Mouse (Mus musculus) liver, postnatal 0 days (tissue): ENCODE measurements around the gene Crnkl1. TPM values are rescaled to one million over a fixed set of nuclear protein-coding genes. Genes with fewer than 3 reads are reported as not detected.

Experiments
- ATAC-seq: fragments of 200-750 bp; cut with Nextera tagmentation; 2 replicates; pipeline ENCODE4 v1.8.0; 2017; ENCODE audit warnings: mild to moderate bottlenecking, moderate library complexity
- DNase-seq: peaks from one replicate; pipeline ENCODE4 v3.0.0-alpha.2; 2016
- H3K27ac ChIP-seq: fragments of 300-500 bp; sonication (generic); 2 replicates; pipeline ENCODE4 v1.5.1; 2014; ENCODE audit warnings: antibody characterized with exemption, moderate library complexity, mild to moderate bottlenecking, low read depth
- H3K27me3 ChIP-seq: fragments of 300-500 bp; sonication (generic); 2 replicates; pipeline ENCODE4 v1.6.1; 2014; ENCODE audit warnings: low read length, control low read depth, mixed read lengths; ENCODE audit not compliant: insufficient read depth
- H3K36me3 ChIP-seq: fragments of 300-500 bp; sonication (generic); replicated peaks from 2 replicates; pipeline ENCODE4 v1.6.1; 2014; ENCODE audit warnings: mild to moderate bottlenecking, control low read depth, low read length, moderate library complexity, mixed read lengths; ENCODE audit not compliant: insufficient read depth
- H3K4me1 ChIP-seq: fragments of 300-500 bp; sonication (generic); 2 replicates; pipeline ENCODE4 v1.6.1; 2014; ENCODE audit warnings: antibody characterized with exemption, mild to moderate bottlenecking, control low read depth; ENCODE audit not compliant: insufficient read depth
- H3K4me2 ChIP-seq: fragments of 300-500 bp; sonication (generic); 2 replicates; pipeline ENCODE4 v1.6.1; 2014; ENCODE audit warnings: low read depth, mild to moderate bottlenecking, low read length, moderate library complexity, mixed read lengths
- H3K4me3 ChIP-seq: fragments of 300-500 bp; sonication (generic); 2 replicates; pipeline ENCODE4 v1.5.1; 2014; ENCODE audit warnings: low read depth, low read length
- H3K9ac ChIP-seq: fragments of 300-500 bp; sonication (generic); replicated peaks from 2 replicates; pipeline ENCODE4 v1.6.1; 2014; ENCODE audit warnings: mild to moderate bottlenecking, moderate library complexity
- H3K9me3 ChIP-seq: fragments of 300-500 bp; sonication (generic); 2 replicates; pipeline ENCODE4 v1.6.1; 2016; ENCODE audit warnings: mild to moderate bottlenecking, control low read depth, low read length, mixed read lengths
- CTCF ChIP-seq: sonication (generic); IDR thresholded peaks from 2 replicates; pipeline ENCODE4 v1.5.1; 2016; ENCODE audit warnings: antibody characterized with exemption, low read depth
- EP300 ChIP-seq: IDR thresholded peaks from 2 replicates; pipeline ENCODE4 v1.6.1; 2016; ENCODE audit warnings: antibody characterized with exemption, low read depth, mild to moderate bottlenecking
- WGBS: fragments of 180-500 bp; shearing (Covaris S2); extraction: QIAGEN DNeasy Blood & Tissue Kit; methylation state at CpG from one replicate; pipeline ENCODE4 v1.1.7; 2014; ENCODE audit not compliant: insufficient replicate concordance; 5-methylcytosine and 5-hydroxymethylcytosine counted together
- microRNA-seq: library from miRNA; unstranded; fragments of <30 nt; microRNA quantifications from one replicate; pipeline ENCODE4, GENCODE M21; 2016
- polyA plus RNA-seq: library from polyadenylated mRNA; unstranded; fragments of >200 nt; fragmentation: Nextera tagmentation; extraction: Ambion mirVana; gene quantifications from 2 replicates; pipeline ENCODE4 v1.2.1, GENCODE M21; 2015

Gene Crnkl1
- polyA plus RNA-seq, 1 experiment from 2014 or later: 10.7 TPM

- no peaks in the 10 kb centered on the region; the same call in 1 of the 2 replicates for H3K4me1 ChIP-seq
- H3K27ac ChIP-seq: no peak overlapping the region
- H3K27me3 ChIP-seq: no peaks in the 10 kb centered on the region
- H3K4me3 ChIP-seq: no peak overlapping the region
- no peak overlapping the region for H3K9ac ChIP-seq
- TF ChIP-seq EP300 (no peak), CTCF (no peak)
- WGBS: 85% methylated on average over 4 of the region's 4 CpGs
- H3K4me2 ChIP-seq: no peak overlapping the region
- peaks cover 5% of the 10 kb centered on the region; the same call in 1 of the 2 replicates for H3K36me3 ChIP-seq
- no peak for DNase-seq
- no peak for ATAC-seq
- 0 out of 2 replicates have a peak, but pooled peaks cover 4% of the 10 kb centered on the region for H3K9me3 ChIP-seq
Measured at GRCm38 (mm10) chr2:145871308-145871707, 63.5 kb downstream of the Crnkl1 start.

Small RNA genes lying within 50 kb of the gene (microRNA-seq; reads per million reads assigned to microRNA genes)
- not detected for gene Gm25026

Other genes with a start within 250 kb of the Crnkl1 start
- 55.0 and 60.0 TPM in 2 replicates for gene Naa20, start 32.9 kb downstream of the Crnkl1 start, polyA plus RNA-seq
- gene Cfap61, start 230 bp downstream of the Crnkl1 start, polyA plus RNA-seq: 0.05 TPM in 1 of 2 replicates, not detected in the other